Mouse (Mus musculus): ENCODE results near the gene Cenpj. TPM values are rescaled to one million over a fixed set of nuclear protein-coding genes. Genes with fewer than 3 reads are reported as not detected.
A peak's percentile ranks its signal among the peaks of the same experiment; 100 is the strongest.

Cenpj gene
- polyA plus RNA-seq, 1 experiment from 2014 or later, result 23.6 TPM

- H3K4me3 ChIP-seq, result peak overlapping the region; percentile 63
- 73% methylated on average over 18 of the region's 18 CpGs for WGBS
- no peak for DNase-seq (ENCODE audit: extremely low spot score, low spot score)
Measured at GRCm38 (mm10) chr14:56575969-56576901, 1.0 kb upstream of the Cenpj start.

DNA sequence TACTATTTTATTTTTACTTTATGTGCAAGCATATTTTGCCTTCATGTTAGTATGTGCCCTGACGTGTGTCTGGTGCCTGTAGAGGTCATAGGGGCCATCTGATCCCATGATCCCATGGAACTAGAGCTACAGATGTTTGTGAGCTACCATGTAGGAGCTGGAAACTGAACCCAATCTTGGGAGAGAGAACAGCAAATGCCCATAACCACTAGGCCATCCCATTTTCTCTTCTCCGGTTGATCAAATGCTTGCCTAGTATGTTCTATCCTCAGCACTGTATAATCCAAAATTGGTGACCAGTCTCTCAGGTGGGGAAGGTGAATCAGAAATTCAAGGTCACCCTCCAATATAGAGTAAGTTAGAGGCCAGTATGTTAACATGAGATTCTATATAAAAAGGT is 2.7 kb downstream of the Cenpj start:
- H3K27me3 ChIP-seq (ENCODE audit: poor library complexity, severe bottlenecking), result peaks cover 6% of the 10 kb centered on the region; the same call in 1 of the 2 replicates
- peaks cover 40% of the 10 kb centered on the region for H3K4me1 ChIP-seq
- no peak for DNase-seq (ENCODE audit: extremely low spot score, low spot score)
- H3K36me3 ChIP-seq (replicated peaks), result no peaks in the 10 kb centered on the region
- H3K27ac ChIP-seq, result peak overlapping the region; percentile 88
- 76% methylated on average over 2 of the region's 2 CpGs for WGBS
- no peaks in the 10 kb centered on the region for H3K9me3 ChIP-seq
- H3K4me3 ChIP-seq, result peak overlapping the region; percentile 64

More at GRCm38 (mm10) chr14:56575969-56576901, 1.0 kb upstream of the Cenpj start:
- H3K9me3 ChIP-seq, result no peaks in the 10 kb centered on the region
- H3K36me3 ChIP-seq (replicated peaks), result no peaks in the 10 kb centered on the region
- peaks cover 20% of the 10 kb centered on the region for H3K4me1 ChIP-seq
- peaks cover 6% of the 10 kb centered on the region; the same call in 1 of the 2 replicates for H3K27me3 ChIP-seq (ENCODE audit: poor library complexity, severe bottlenecking)
- no peak overlapping the region for H3K27ac ChIP-seq

GRCm38 (mm10) chr14:56571310-56572093 is 3.7 kb downstream of the Cenpj start:
- peak; percentile 97 for DNase-seq (ENCODE audit: extremely low spot score, low spot score)
- H3K36me3 ChIP-seq (replicated peaks), result peaks cover 4% of the 10 kb centered on the region
- H3K27me3 ChIP-seq (ENCODE audit: poor library complexity, severe bottlenecking), result peaks cover 6% of the 10 kb centered on the region; the same call in 1 of the 2 replicates
- no peaks in the 10 kb centered on the region for H3K9me3 ChIP-seq
- peaks cover 40% of the 10 kb centered on the region for H3K4me1 ChIP-seq
- H3K27ac ChIP-seq, result peak overlapping the region; percentile 88
- H3K4me3 ChIP-seq, result peak overlapping the region; percentile 64
- WGBS, result under 1% methylated on average over 59 of the region's 59 CpGs

- Histone ChIP-seq H3K4me1 (peaks cover 29% of the 10 kb centered on the region), H3K9me3 (no peaks in the 10 kb centered on the region), H3K27me3 (ENCODE audit: poor library complexity, severe bottlenecking) (no peaks in the 10 kb centered on the region), H3K27ac (no peak overlapping the region), H3K36me3 (replicated peaks) (peaks cover 18% of the 10 kb centered on the region), H3K4me3 (no peak overlapping the region)
- DNase-seq (ENCODE audit: extremely low spot score, low spot score), result no peak
- 88% methylated on average over 4 of the region's 4 CpGs for WGBS
Measured at GRCm38 (mm10) chr14:56569041-56569440, 6.2 kb downstream of the Cenpj start.

DNA sequence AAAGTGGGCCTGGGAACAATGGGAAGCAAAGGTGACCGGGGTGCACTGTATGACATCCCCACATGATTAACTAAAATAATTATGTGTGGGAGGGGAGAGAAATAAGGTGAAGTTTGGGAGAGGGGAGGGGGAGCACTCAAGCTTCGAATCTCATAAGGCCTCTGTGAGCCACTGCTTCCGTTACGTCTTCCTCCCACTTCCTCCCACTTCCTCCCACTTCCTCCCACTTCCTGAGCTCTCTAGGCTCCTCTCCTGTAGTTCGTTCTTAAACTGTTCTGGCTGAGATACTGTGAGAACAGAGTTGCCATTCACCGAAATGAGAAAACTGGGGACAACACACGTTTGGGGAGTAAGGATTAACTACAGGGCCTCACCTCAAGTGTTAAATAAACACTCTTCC is 7.7 kb downstream of the Cenpj start:
- H3K27me3 ChIP-seq (ENCODE audit: poor library complexity, severe bottlenecking), result no peaks in the 10 kb centered on the region
- 83% methylated on average over 7 of the region's 7 CpGs for WGBS
- H3K27ac ChIP-seq, result no peak overlapping the region
- DNase-seq (ENCODE audit: extremely low spot score, low spot score), result no peak
- H3K4me1 ChIP-seq, result peaks cover 27% of the 10 kb centered on the region
- no peaks in the 10 kb centered on the region for H3K9me3 ChIP-seq
- no peak overlapping the region for H3K4me3 ChIP-seq
- H3K36me3 ChIP-seq (replicated peaks), result peaks cover 32% of the 10 kb centered on the region

- Histone ChIP-seq H3K9me3 (no peaks in the 10 kb centered on the region), H3K27ac (no peak overlapping the region), H3K4me1 (no peaks in the 10 kb centered on the region), H3K27me3 (ENCODE audit: poor library complexity, severe bottlenecking) (no peaks in the 10 kb centered on the region), H3K4me3 (no peak overlapping the region), H3K36me3 (replicated peaks) (peaks cover 77% of the 10 kb centered on the region)
- DNase-seq (ENCODE audit: extremely low spot score, low spot score), result no peak
- 94% methylated on average over 3 of the region's 3 CpGs for WGBS
Measured at GRCm38 (mm10) chr14:56559134-56559533, 16.1 kb downstream of the Cenpj start.

- Histone ChIP-seq H3K4me1 (no peaks in the 10 kb centered on the region), H3K4me3 (no peak overlapping the region), H3K27me3 (ENCODE audit: poor library complexity, severe bottlenecking) (no peaks in the 10 kb centered on the region), H3K9me3 (no peaks in the 10 kb centered on the region), H3K36me3 (replicated peaks) (peaks cover 85% of the 10 kb centered on the region), H3K27ac (no peak overlapping the region)
- 94% methylated on average over 2 of the region's 2 CpGs for WGBS
- no peak for DNase-seq (ENCODE audit: extremely low spot score, low spot score)
Measured at GRCm38 (mm10) chr14:56554716-56555115, 20.5 kb downstream of the Cenpj start.

GRCm38 (mm10) chr14:56553331-56553730 is 21.9 kb downstream of the Cenpj start:
- no peaks in the 10 kb centered on the region for H3K4me1 ChIP-seq
- peaks cover 83% of the 10 kb centered on the region for H3K36me3 ChIP-seq (replicated peaks)
- DNase-seq (ENCODE audit: extremely low spot score, low spot score), result no peak
- 95% methylated on average over 7 of the region's 7 CpGs for WGBS
- no peaks in the 10 kb centered on the region for H3K9me3 ChIP-seq
- no peak overlapping the region for H3K4me3 ChIP-seq
- no peaks in the 10 kb centered on the region for H3K27me3 ChIP-seq (ENCODE audit: poor library complexity, severe bottlenecking)
- H3K27ac ChIP-seq, result no peak overlapping the region

GRCm38 (mm10) chr14:56552924-56553323 is 22.3 kb downstream of the Cenpj start:
- Histone ChIP-seq H3K9me3 (no peaks in the 10 kb centered on the region), H3K4me1 (no peaks in the 10 kb centered on the region), H3K27me3 (ENCODE audit: poor library complexity, severe bottlenecking) (no peaks in the 10 kb centered on the region), H3K36me3 (replicated peaks) (peaks cover 83% of the 10 kb centered on the region), H3K4me3 (no peak overlapping the region), H3K27ac (no peak overlapping the region)
- WGBS, result 93% methylated on average over 6 of the region's 6 CpGs
- DNase-seq (ENCODE audit: extremely low spot score, low spot score), result no peak

GRCm38 (mm10) chr14:56550960-56551359 is 24.3 kb downstream of the Cenpj start:
- 92% methylated on average over 4 of the region's 4 CpGs for WGBS
- Histone ChIP-seq H3K27ac (no peak overlapping the region), H3K4me3 (no peak overlapping the region), H3K4me1 (no peaks in the 10 kb centered on the region), H3K36me3 (replicated peaks) (peaks cover 88% of the 10 kb centered on the region), H3K27me3 (ENCODE audit: poor library complexity, severe bottlenecking) (no peaks in the 10 kb centered on the region), H3K9me3 (no peaks in the 10 kb centered on the region)
- DNase-seq (ENCODE audit: extremely low spot score, low spot score), result no peak

- 96% methylated on average over 4 of the region's 4 CpGs for WGBS
- Histone ChIP-seq H3K27me3 (ENCODE audit: poor library complexity, severe bottlenecking) (no peaks in the 10 kb centered on the region), H3K36me3 (replicated peaks) (peaks cover 67% of the 10 kb centered on the region), H3K4me1 (no peaks in the 10 kb centered on the region), H3K4me3 (no peak overlapping the region), H3K27ac (no peak overlapping the region), H3K9me3 (no peaks in the 10 kb centered on the region)
- no peak for DNase-seq (ENCODE audit: extremely low spot score, low spot score)
Measured at GRCm38 (mm10) chr14:56545491-56545890, 29.7 kb downstream of the Cenpj start.

DNA sequence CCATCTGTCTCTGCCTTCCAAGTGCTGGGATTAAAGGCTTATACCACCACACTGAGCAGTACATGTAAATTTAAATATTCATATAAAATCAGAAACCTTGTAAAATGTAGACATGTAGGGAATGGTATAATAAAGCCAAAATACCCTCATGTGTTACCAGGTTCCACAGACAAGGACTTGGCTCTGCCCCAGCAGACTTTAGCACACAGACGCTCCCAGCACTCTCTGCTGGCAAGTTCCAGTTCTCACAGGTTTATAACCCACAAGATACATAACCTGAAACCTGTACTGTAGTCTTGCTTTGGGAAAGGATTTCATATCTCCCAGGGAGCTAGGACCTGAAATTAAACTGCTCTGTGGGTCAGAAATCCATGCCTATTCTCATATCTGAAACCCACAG is 30.3 kb downstream of the Cenpj start:
- 94% methylated on average over 1 of the region's 1 CpGs for whole genome bisulfite sequencing
- no peaks in the 10 kb centered on the region for H3K27me3 ChIP-seq (ENCODE audit: poor library complexity, severe bottlenecking)
- H3K4me1 ChIP-seq, result no peaks in the 10 kb centered on the region
- no peak for DNase-seq (ENCODE audit: extremely low spot score, low spot score)
- no peak overlapping the region for H3K27ac ChIP-seq
- H3K4me3 ChIP-seq, result no peak overlapping the region
- peaks cover 63% of the 10 kb centered on the region for H3K36me3 ChIP-seq (replicated peaks)
- H3K9me3 ChIP-seq, result no peaks in the 10 kb centered on the region

GRCm38 (mm10) chr14:56530788-56531187 is 44.4 kb downstream of the Cenpj start:
- Histone ChIP-seq H3K27me3 (ENCODE audit: poor library complexity, severe bottlenecking) (no peaks in the 10 kb centered on the region), H3K36me3 (replicated peaks) (peaks cover 89% of the 10 kb centered on the region), H3K4me3 (no peak overlapping the region), H3K9me3 (no peaks in the 10 kb centered on the region), H3K27ac (no peak overlapping the region), H3K4me1 (no peaks in the 10 kb centered on the region)
- no peak for DNase-seq (ENCODE audit: extremely low spot score, low spot score)
- WGBS, result 92% methylated on average over 2 of the region's 2 CpGs

All from forebrain, embryonic 10.5 days (tissue).